Mouse (Mus musculus): ENCODE data around the gene Slc47a2. TPM values are rescaled to one million over a fixed set of nuclear protein-coding genes. Genes with fewer than 3 reads are reported as not detected.

The Slc47a2 gene
- total and polyA plus RNA-seq, 2 experiments from 2014 or later, result not detected

GRCm38 (mm10) chr11:61346133-61346532, 3.5 kb upstream of the Slc47a2 start:
- ATAC-seq (no peak), DNase-seq (no peak)
- H3K9me3 ChIP-seq (ENCODE audit: low read length), result no peaks in the 10 kb centered on the region
- peaks cover 25% of the 10 kb centered on the region for H3K27me3 ChIP-seq (ENCODE audit: insufficient read depth, low read length)
- H3K27ac ChIP-seq (ENCODE audit: low read depth, low read length), result no peak overlapping the region
- H3K4me3 ChIP-seq (ENCODE audit: low read depth, low read length), result no peak overlapping the region
- no peak overlapping the region for H3K4me2 ChIP-seq (ENCODE audit: low read depth)
- no peaks in the 10 kb centered on the region for H3K36me3 ChIP-seq (ENCODE audit: insufficient read depth)
- H3K9ac ChIP-seq, result no peak overlapping the region
- no peaks in the 10 kb centered on the region for H3K4me1 ChIP-seq (ENCODE audit: insufficient read depth)
- WGBS, result 68% methylated on average over 8 of the region's 8 CpGs
- TF ChIP-seq CTCF (IDR thresholded peaks at IDR 0.05; ENCODE audit: low read depth), result peak; percentile 29

DNA sequence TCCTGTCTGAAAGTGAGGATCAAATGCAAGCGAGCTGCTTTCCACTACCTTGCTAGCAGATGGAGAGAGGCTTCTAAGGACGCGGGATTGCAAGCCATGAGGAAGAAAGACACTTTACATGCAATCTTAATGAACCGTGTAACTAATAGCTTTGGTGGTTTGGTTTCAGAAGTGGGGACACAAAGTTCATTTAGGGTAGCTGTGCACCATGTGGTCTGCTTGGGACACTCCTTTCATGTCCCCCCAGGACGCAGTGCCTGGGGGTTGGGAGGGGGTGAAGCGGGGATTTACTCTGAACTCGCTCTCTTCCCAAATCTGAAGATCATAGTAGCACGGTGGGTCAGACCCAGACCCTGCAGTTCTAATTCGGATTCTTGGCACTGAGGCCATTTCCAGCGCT, 689 bp downstream of the Slc47a2 start:
- Histone ChIP-seq H3K9me3 (ENCODE audit: low read length) (no peaks in the 10 kb centered on the region), H3K27ac (ENCODE audit: low read depth, low read length) (no peak overlapping the region), H3K27me3 (ENCODE audit: insufficient read depth, low read length) (peaks cover 34% of the 10 kb centered on the region), H3K9ac (no peak overlapping the region), H3K4me2 (ENCODE audit: low read depth) (peak overlapping the region; percentile 52; the same call in 1 of the 2 replicates), H3K4me3 (ENCODE audit: low read depth, low read length) (peak overlapping the region; percentile 33), H3K36me3 (ENCODE audit: insufficient read depth) (no peaks in the 10 kb centered on the region), H3K4me1 (ENCODE audit: insufficient read depth) (no peaks in the 10 kb centered on the region)
- ATAC-seq (no peak), DNase-seq (peak; percentile 8)
- 16% methylated on average over 10 of the region's 10 CpGs for WGBS
- no peak for TF ChIP-seq CTCF (IDR thresholded peaks at IDR 0.05; ENCODE audit: low read depth)

DNA sequence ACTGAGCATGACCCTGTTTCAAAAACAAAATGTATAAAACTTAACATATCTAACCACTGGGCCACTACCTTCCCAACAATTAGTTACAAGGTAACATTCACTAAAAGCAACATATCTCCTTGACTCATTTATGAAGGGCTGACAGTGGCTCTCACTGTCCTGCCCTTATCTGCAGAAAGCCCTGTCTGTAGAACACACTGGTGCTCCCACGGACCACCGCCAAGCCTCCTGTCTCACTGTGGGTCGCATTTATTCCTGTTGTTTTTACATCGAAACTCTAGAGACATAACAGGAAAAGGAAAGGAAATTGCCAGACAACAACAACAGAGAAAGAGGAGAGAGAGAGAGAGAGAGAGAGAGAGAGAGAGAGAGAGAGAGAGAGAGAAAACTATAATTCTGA, 1.4 kb downstream of the Slc47a2 start:
- no peak overlapping the region for H3K4me2 ChIP-seq (ENCODE audit: low read depth)
- no peak for ATAC-seq
- no peaks in the 10 kb centered on the region for H3K4me1 ChIP-seq (ENCODE audit: insufficient read depth)
- H3K36me3 ChIP-seq (ENCODE audit: insufficient read depth), result no peaks in the 10 kb centered on the region
- DNase-seq, result no peak
- no peak overlapping the region for H3K27ac ChIP-seq (ENCODE audit: low read depth, low read length)
- WGBS, result 86% methylated on average over 4 of the region's 4 CpGs
- no peak overlapping the region for H3K9ac ChIP-seq
- no peak for TF ChIP-seq CTCF (IDR thresholded peaks at IDR 0.05; ENCODE audit: low read depth)
- no peak overlapping the region for H3K4me3 ChIP-seq (ENCODE audit: low read depth, low read length)
- H3K27me3 ChIP-seq (ENCODE audit: insufficient read depth, low read length), result peaks cover 34% of the 10 kb centered on the region
- no peaks in the 10 kb centered on the region for H3K9me3 ChIP-seq (ENCODE audit: low read length)

DNA sequence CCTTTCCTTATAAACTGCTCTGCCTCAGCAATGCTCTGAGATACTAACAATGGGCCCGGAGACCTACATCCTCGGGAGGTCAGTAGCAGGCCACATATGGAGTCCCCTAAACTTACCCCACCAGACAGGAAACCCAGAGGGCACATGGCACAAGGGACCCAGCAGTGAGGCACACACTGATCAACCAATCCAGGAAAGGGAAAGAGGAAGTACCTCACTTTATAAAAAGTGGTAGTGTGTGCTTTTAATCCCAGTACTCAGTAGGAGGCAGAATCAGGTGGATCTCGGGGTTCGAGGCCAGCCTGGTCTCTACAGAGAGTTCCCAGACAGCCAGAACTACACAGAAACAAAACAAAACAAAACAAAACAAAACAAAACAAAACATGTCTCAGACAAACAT, 2.3 kb downstream of the Slc47a2 start:
- DNase-seq (no peak), ATAC-seq (no peak)
- Histone ChIP-seq H3K27ac (ENCODE audit: low read depth, low read length) (no peak overlapping the region), H3K27me3 (ENCODE audit: insufficient read depth, low read length) (peaks cover 34% of the 10 kb centered on the region), H3K4me1 (ENCODE audit: insufficient read depth) (no peaks in the 10 kb centered on the region), H3K9me3 (ENCODE audit: low read length) (no peaks in the 10 kb centered on the region), H3K4me3 (ENCODE audit: low read depth, low read length) (no peak overlapping the region), H3K9ac (no peak overlapping the region), H3K4me2 (ENCODE audit: low read depth) (no peak overlapping the region), H3K36me3 (ENCODE audit: insufficient read depth) (no peaks in the 10 kb centered on the region)
- TF ChIP-seq CTCF (IDR thresholded peaks at IDR 0.05; ENCODE audit: low read depth), result no peak
- WGBS, result 84% methylated on average over 4 of the region's 4 CpGs

DNA sequence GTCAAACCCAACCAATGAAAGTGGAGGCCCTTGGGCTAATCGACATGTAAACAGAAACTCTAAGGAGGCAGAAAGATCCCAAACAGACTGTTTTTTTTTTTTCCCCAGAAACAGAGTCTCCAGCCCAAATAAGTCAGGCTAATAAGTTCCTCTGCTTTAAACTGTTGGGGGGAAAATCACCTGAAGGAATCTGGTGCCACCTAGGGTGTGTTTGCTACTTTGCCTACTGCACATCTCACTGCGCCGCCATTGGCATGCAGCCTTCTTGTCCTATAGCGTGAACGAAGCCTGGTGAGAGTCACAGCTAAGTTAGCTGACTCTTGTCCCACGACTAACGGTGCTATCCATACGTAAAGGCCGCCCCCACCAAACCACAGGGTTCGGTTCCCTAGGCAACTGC, 5.1 kb downstream of the Slc47a2 start:
- WGBS, result 80% methylated on average over 10 of the region's 10 CpGs
- H3K9ac ChIP-seq, result no peak overlapping the region
- H3K4me1 ChIP-seq (ENCODE audit: insufficient read depth), result no peaks in the 10 kb centered on the region
- H3K27ac ChIP-seq (ENCODE audit: low read depth, low read length), result no peak overlapping the region
- no peak overlapping the region for H3K4me2 ChIP-seq (ENCODE audit: low read depth)
- DNase-seq (no peak), ATAC-seq (no peak)
- no peak overlapping the region for H3K4me3 ChIP-seq (ENCODE audit: low read depth, low read length)
- no peaks in the 10 kb centered on the region for H3K9me3 ChIP-seq (ENCODE audit: low read length)
- TF ChIP-seq CTCF (IDR thresholded peaks at IDR 0.05; ENCODE audit: low read depth), result peak; percentile 27; the same call in 1 of the 2 replicates
- H3K27me3 ChIP-seq (ENCODE audit: insufficient read depth, low read length), result peaks cover 17% of the 10 kb centered on the region; the same call in 1 of the 2 replicates
- H3K36me3 ChIP-seq (ENCODE audit: insufficient read depth), result no peaks in the 10 kb centered on the region

DNA sequence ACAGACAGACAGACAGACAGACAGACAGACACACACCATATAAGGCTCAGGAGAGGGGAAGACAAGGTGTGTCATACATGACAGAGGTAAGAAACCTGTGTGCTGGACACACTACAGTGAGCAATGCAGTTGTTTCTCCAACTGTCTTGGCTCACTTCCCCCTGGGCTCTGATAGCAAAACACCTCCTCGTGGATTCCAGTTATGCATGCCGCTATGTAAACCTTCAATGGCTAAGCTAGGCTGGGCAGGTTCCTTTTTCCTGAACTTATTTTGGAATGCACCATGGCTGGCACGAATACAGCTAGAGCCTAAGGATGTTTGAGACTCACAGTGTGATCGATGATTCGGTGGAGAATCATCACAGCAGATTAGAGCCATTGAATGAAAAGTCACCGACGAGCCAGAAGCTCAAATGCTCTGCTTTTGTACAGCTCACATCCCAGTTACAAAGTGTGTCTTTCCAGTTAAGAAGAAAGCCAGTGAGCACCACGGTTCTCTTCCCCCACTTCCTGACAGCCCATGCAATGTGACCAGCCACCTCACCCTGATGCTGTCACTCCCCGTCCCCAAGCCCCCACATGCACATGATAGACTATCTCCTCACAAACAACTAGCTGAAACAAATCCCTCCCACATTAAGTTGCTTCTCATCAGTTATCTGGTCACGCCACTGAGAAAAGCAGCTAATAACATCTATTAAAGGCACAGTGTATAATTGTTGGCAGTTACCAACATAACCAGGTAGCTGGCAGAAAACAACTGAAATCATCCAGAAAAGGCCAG, 21.6 kb downstream of the Slc47a2 start:
- no peaks in the 10 kb centered on the region for H3K36me3 ChIP-seq (ENCODE audit: insufficient read depth)
- no peak for TF ChIP-seq CTCF (IDR thresholded peaks at IDR 0.05; ENCODE audit: low read depth)

GRCm38 (mm10) chr11:61319923-61320567, 22.6 kb downstream of the Slc47a2 start:
- WGBS, result 78% methylated on average over 3 of the region's 3 CpGs
- Histone ChIP-seq H3K4me3 (ENCODE audit: low read depth, low read length) (no peak overlapping the region), H3K9ac (no peak overlapping the region), H3K4me1 (ENCODE audit: insufficient read depth) (no peaks in the 10 kb centered on the region), H3K36me3 (ENCODE audit: insufficient read depth) (no peaks in the 10 kb centered on the region), H3K9me3 (ENCODE audit: low read length) (no peaks in the 10 kb centered on the region), H3K4me2 (ENCODE audit: low read depth) (no peak overlapping the region), H3K27ac (ENCODE audit: low read depth, low read length) (no peak overlapping the region), H3K27me3 (ENCODE audit: insufficient read depth, low read length) (no peaks in the 10 kb centered on the region; the same call in 1 of the 2 replicates)
- ATAC-seq (no peak), DNase-seq (no peak)
- no peak for TF ChIP-seq CTCF (IDR thresholded peaks at IDR 0.05; ENCODE audit: low read depth)

More for the DNA sequence above, 21.6 kb downstream of the Slc47a2 start:
- Histone ChIP-seq H3K27me3 (ENCODE audit: insufficient read depth, low read length) (no peaks in the 10 kb centered on the region; the same call in 1 of the 2 replicates), H3K4me2 (ENCODE audit: low read depth) (no peak overlapping the region), H3K4me3 (ENCODE audit: low read depth, low read length) (no peak overlapping the region), H3K4me1 (ENCODE audit: insufficient read depth) (no peaks in the 10 kb centered on the region), H3K9me3 (ENCODE audit: low read length) (no peaks in the 10 kb centered on the region), H3K27ac (ENCODE audit: low read depth, low read length) (no peak overlapping the region), H3K9ac (no peak overlapping the region)
- 59% methylated on average over 10 of the region's 10 CpGs for WGBS
- no peak for ATAC-seq
- no peak for DNase-seq
